Mouse (Mus musculus) adrenal gland, postnatal 10 days (tissue): Measurements from ENCODE around the gene Tmed6. TPM values are rescaled to one million over a fixed set of nuclear protein-coding genes. Genes with fewer than 3 reads are reported as not detected.
A peak's percentile ranks its signal among the peaks of the same experiment; 100 is the strongest.
"Not testable (repeated sequence)": the region's sequence is repeated elsewhere in the genome, so short reads cannot be mapped to it uniquely, and the experiment has no call there.

Experiments used
- DNase-seq: peaks from one replicate; pipeline ENCODE4 v3.0.0; 2021; ENCODE audit warnings: mixed read lengths
- long read RNA-seq, 2 experiments: library from polyadenylated mRNA; stranded (forward); transcript quantifications; one replicate each; pipeline ENCODE4 v2.0.0; 2021
- total RNA-seq, 2 experiments: library from RNA; stranded (reverse); gene quantifications; 2 replicates each; pipeline ENCODE4 v1.2.3; 2021

Gene Tmed6
- total RNA-seq = not detected
- long read RNA-seq, experiment 1, partial matches to known transcripts = 0 of 1 reads
- long read RNA-seq, experiment 1, other reads (novel, unspliced or antisense) = 0 of 1 reads
- long read RNA-seq, experiment 2, partial matches to known transcripts = 2 of 4 reads
- long read RNA-seq, experiment 2, other reads (novel, unspliced or antisense) = 0 of 4 reads

DNA sequence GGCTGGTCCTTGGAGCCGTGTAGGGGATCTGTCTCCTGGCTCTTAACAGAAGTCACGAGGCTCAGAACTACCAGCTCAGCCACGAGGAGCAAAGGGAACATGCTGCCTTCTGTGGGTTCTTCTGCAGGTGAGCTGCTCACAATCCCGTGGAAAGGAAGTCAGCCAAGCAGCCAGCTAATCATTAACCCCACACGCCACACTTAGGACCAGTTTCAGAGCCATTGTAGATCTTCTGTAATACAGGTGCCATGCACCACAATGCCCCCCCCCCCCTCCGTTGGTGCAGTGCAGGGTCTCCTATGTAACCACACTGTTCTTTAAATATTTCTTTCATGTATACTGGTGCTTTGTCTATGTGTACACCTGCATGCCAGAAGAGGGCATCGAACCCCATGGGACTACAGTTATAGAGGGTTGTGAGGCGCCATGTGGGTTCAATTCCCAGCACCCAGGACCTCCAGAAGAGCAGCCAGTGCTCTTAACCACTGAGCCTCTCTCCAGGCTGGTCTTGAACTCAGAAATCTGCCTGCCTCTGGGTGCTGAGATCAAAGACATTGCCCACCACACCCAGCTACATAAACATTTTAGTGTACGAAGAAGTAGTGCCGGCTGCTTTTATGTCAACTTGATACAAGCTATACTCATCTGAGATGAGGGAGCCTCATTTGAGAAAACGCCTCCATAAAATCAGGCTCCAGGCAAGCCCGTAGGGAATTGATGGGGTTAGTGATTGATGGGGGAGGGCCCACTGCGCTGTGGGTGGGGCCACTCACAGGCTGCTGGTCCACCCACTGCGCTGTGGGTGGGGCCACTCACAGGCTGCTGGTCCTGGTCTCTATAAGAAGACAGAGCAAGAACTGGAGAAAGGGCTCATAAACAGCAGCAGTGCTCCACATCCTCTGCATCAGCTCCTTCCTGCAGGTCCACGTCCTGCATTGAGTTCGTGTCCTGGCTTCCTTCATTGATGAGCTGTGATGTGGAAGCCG is at the start of gene Tmed6:
Tmed6 (minus strand) TSS at position 134 of the 986 bp plus-strand sequence.
- DNase-seq = no peak

DNA sequence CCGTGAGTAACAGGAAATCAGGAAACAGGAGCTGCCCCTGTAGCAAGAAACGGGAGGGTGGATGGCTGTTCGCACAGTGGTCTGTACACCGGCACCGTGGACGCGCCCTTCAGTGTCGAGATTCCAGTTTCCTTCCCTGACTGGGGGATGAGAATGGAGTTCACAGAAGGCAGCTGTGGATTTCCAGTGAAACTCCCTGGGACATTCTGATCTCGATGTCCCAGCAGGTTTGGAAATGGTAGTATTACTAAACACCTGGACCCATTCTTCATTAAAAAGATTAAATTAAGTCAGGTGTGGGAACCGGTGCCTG is 49.5 kb upstream of the Tmed6 start:
- DNase-seq = no peak

- no peak for DNase-seq
Measured at GRCm38 (mm10) chr8:107114150-107115007, 48.9 kb upstream of the Tmed6 start.

DNA sequence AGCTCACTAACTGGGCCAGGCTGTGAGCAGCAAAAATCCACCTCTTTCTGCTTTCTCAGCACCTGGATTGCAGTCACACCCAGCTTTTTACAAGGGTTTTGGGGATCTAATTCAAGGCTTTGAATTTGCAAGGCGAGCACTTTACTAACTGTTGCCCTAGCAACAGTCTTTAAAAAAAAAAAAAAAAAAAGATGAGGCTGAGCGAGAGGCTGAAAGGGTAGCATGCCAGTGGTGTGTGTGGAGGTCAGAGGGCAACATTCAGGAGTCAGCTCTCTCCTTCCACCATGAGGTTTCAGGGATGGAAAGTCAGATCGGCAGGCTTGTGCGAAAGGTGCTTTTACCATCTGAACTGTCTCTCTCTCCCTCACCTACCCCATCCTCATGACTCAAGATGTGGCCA is 47.8 kb upstream of the Tmed6 start:
- DNase-seq = no peak

- peak; percentile 54 for DNase-seq
Measured at GRCm38 (mm10) chr8:107111340-107112105, 46.1 kb upstream of the Tmed6 start.

DNA sequence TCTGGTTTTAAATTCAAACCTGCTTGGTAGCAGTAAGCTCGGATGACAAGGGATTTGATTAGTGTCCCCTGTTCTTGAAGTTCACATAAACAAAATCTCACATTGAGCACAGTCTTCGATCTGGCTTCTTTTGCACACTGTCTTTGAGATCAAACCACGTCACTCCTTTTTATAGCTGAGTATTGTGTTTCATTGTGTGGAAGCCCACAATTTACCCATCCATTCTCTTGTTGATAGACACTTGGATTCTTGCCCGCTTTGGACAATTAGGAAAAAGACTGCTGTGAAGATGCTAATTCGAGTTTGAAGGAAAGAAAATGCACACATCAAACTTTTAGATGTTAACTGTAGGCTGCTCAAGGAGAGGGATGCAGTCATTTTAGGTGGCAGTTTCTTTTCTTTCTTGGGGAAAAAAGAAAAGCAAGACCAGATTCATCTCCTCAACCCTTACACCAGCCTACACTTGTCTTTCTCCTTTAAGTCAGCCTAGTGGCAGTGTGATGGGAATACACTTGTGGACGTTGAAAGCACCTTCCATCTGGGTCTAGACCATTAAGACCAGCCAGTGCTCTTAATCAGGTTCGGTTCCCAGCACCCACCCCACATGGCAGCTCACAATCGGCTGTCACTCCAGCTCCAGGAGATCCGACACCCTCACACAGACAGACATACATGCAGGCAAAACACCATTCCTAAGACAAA is 45.3 kb upstream of the Tmed6 start:
- DNase-seq = no peak

DNA sequence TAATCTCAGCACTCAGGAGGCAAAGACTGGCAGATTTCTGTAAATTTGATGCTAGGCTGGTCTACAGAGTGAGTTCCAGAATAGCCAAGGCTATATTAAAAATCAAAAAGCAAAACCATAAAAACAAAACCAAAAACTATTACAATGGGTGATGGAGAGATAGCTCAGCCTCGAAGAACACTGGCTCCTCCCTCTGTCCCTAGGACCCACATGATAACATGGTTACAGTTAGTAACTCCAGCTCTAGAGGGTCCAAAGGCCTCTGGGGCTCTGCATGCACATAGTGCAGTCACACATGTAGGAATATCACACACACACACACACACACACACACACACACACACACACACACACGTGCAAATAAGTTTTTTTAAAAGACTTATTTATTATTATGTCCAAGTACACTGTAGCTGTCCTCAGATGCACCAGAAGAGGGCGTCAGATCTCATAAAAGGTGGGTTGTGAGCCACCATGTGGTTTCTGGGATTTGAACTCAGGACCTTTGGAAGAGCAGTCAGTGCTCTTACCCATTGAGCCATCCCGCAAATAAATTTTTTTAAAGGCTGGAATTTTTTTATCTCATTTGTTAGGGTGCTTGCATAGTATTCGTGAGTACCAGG is 44.5 kb upstream of the Tmed6 start:
- DNase-seq = no peak

GRCm38 (mm10) chr8:107108978-107109720 is 43.7 kb upstream of the Tmed6 start:
- DNase-seq = no peak

DNA sequence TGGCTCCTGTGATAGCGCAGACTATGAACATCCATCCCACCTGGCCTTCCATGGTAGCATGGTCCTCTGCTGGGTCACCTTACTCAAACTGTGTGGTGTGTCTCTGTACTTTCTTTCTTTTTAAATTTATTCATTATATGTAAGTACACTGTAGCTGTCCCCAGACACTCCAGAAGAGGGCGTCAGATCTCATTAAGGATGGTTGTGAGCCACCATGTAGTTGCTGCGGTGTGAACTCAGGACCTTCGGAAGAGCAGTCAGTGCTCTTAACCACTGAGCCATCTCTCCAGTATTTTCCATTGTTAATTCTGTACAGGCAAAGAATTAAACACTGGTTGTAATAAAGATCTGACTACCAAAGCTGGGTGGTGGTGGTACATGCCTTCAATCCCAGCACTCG is 42.6 kb upstream of the Tmed6 start:
- DNase-seq = not testable (repeated sequence)

- DNase-seq = peak; percentile 91
Measured at GRCm38 (mm10) chr8:107104547-107104946, 39.1 kb upstream of the Tmed6 start.

DNA sequence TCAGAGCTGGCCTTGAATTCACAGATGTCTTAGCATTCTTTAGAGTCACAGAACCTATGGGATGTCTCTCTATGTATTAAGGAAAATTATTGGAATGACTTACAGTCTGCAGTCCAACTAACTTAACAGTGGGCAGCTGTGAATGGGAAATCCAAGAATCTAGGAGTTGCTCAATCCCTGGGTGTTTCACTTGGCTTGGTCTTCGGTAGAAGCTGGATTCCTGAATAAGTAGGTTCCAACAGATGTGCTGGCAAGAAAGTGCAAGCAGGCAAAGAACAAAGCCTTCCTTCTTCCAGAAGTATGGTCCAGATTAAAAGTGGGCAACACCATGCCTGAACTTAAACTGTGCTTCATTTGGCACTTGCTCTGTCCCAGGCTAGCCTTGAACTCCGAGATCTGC is 35.2 kb upstream of the Tmed6 start:
- DNase-seq = no peak

DNA sequence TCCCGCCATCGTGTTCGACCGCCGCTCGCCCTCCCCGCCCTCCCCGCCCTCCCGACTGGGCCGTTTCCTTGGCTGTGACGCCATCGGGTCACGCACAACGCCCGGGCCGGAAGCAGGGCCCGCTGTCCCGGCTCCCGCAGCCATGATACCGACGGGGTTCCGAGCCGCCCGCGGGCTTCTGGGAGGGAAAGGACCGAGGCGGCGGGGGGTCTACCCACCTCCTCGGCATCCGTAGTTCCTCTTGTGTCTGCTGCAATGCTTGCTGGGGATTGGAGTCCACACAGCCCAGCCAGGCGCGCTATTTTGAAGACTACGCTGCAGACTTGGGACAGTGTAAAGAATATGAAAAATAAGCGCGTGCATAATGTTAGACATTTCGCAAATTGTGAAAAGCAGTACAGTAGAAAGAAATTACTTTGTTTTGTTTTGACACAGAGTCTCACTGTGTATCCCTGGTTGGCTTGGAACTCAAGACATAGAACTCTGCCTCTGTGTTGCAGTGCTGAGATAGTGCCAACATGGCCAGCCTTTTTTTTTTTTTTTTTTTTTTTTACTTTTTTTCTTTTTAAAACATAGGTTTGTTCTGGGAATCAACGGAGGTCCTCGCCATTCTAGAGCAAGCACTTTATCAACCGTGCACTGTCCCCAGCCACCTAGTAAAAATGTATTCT is 31.1 kb upstream of the Tmed6 start, which contains the start of gene Terf2:
Terf2 (minus strand) TSS at position 182 of the 671 bp plus-strand sequence.
- peak; percentile 96 for DNase-seq

DNA sequence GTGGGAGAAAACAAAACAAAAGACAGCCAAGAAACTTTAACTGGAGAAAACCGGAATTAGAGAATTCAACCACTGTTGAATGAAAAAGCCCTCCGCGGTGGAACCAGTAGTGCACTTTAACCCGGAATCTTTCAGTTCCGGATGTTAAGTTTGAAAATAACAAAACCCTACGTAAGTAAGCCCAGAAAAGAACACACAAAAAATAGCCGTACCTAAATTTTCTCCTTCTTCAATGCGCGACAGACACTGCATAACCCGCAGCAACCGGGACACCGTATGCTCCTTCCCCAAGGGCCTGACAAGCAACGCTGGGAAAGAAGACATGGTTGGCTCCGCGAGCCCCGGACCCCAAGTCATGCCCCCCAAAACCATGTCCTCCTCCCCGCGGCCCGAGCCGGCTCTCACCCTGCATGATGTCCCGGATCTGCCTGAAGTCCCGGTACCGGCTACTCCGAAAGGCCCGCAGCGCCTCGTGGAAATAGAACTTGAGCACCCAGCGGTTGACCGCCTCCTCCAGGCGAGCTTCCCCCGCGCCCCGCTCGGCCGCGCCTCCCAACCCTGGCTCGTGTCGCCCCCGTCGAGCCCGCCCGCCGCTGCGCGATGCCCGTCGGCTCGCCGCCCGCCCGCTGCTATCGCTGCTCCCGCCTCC is 30.4 kb upstream of the Tmed6 start:
- no peak for DNase-seq

- no peak for DNase-seq
Measured at GRCm38 (mm10) chr8:107090531-107090930, 25.1 kb upstream of the Tmed6 start.

GRCm38 (mm10) chr8:107088526-107089063 is 23.2 kb upstream of the Tmed6 start:
- DNase-seq = no peak

GRCm38 (mm10) chr8:107086018-107086417 is 20.6 kb upstream of the Tmed6 start:
- DNase-seq = no peak

DNA sequence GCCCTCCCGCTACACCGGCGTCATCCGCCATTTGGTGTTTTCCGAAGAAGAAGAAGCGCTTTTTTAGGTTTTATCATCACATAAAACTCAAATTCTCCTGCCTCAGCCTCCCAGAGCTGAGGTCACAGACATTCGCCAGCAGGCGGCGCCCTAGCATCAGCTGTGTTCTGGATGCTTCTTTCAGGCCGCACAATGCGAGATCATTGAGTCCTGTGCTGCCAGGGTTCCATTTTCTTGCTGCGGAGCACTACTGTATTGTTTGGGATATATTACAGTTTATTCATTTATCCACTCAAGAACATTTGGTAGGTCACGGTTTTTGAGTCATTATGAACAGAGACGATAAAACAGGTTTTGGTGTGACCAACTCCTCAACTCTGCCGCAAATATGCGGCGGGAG is 19.9 kb upstream of the Tmed6 start:
- no peak for DNase-seq

GRCm38 (mm10) chr8:107076239-107076888 is 10.9 kb upstream of the Tmed6 start:
- DNase-seq = peak; percentile 33
